Mouse (Mus musculus) limb, embryonic 11.5 days (tissue): ENCODE measurements around the gene Cst13. TPM values are rescaled to one million over a fixed set of nuclear protein-coding genes. Genes with fewer than 3 reads are reported as not detected.
"Not testable (repeated sequence)": the region's sequence is repeated elsewhere in the genome, so short reads cannot be mapped to it uniquely, and the experiment has no call there.

ENCODE experiments used
- ATAC-seq: fragments of 200-750 bp; cut with Nextera tagmentation; 2 replicates; pipeline ENCODE4 v1.8.0; 2017; ENCODE audit warnings: low read depth; ENCODE audit not compliant: insufficient number of reproducible peaks, low FRiP score, low TSS enrichment
- DNase-seq: peaks from one replicate; pipeline ENCODE4 v3.0.0-alpha.2; 2015; ENCODE audit warnings: low spot score
- H3K27ac ChIP-seq: fragments of 300-500 bp; sonication (generic); replicated peaks from 2 replicates; pipeline ENCODE4 v1.5.1; 2014; ENCODE audit warnings: low read depth, mild to moderate bottlenecking, low read length
- H3K27me3 ChIP-seq: fragments of 300-500 bp; sonication (generic); 2 replicates; pipeline ENCODE4 v1.6.1; 2014; ENCODE audit warnings: mild to moderate bottlenecking, low read length, mixed read lengths; ENCODE audit not compliant: control insufficient read depth, insufficient read depth
- H3K36me3 ChIP-seq: fragments of 300-500 bp; sonication (generic); 2 replicates; pipeline ENCODE4 v1.6.1; 2014; ENCODE audit warnings: mild to moderate bottlenecking, low read length, moderate library complexity, mixed read lengths; ENCODE audit not compliant: control insufficient read depth, insufficient read depth
- H3K4me1 ChIP-seq: fragments of 300-500 bp; sonication (generic); 2 replicates; pipeline ENCODE4 v1.6.1; 2014; ENCODE audit warnings: low read length, mixed read lengths; ENCODE audit not compliant: control insufficient read depth, insufficient read depth
- H3K4me2 ChIP-seq: fragments of 300-500 bp; sonication (generic); 2 replicates; pipeline ENCODE4 v1.6.1; 2014; ENCODE audit warnings: low read depth, mild to moderate bottlenecking, moderate library complexity; ENCODE audit not compliant: severe bottlenecking
- H3K4me3 ChIP-seq: fragments of 300-500 bp; sonication (generic); 2 replicates; pipeline ENCODE4 v1.5.1; 2014; ENCODE audit warnings: low read depth, low read length
- H3K9ac ChIP-seq: fragments of 300-500 bp; sonication (generic); 2 replicates; pipeline ENCODE4 v1.6.1; 2014; ENCODE audit warnings: mild to moderate bottlenecking, low read length
- H3K9me3 ChIP-seq: fragments of 300-500 bp; sonication (generic); 2 replicates; pipeline ENCODE4 v1.6.1; 2016; ENCODE audit warnings: low read length; ENCODE audit not compliant: control insufficient read depth
- WGBS: fragments of 180-500 bp; shearing (Covaris S2); extraction: QIAGEN DNeasy Blood & Tissue Kit; methylation state at CpG from one replicate; pipeline ENCODE4 v1.1.7; 2014; 5-methylcytosine and 5-hydroxymethylcytosine counted together
- polyA plus RNA-seq: library from polyadenylated mRNA; unstranded; fragments of >200 nt; fragmentation: Nextera tagmentation; extraction: Ambion mirVana; gene quantifications from 2 replicates; pipeline ENCODE4 v1.2.1, GENCODE M21; 2014

The Cst13 gene
- not detected in 2 replicates for polyA plus RNA-seq

DNA sequence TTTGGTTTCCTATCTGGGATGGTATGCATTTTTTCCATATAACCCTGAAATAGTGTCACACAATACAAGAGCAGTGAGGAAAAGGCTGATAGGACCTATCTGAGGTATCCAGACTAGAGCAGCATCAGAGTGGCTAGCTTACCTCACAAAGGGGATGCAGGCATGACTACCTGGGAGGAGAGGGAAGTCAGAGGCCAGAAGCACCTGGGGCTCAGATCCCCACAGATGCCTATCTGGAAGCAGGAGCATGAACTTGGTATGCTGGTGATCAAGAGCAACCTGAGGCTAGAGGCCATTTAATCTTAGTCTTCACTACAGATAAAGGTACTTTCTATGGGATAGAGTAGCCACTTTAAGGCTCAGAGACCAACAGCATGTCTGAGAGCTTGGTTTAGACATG is at the start of gene Cst13:
Gene Cst13 (plus strand): TSS at position 173 of the 400 bp plus-strand sequence.
- no peaks in the 10 kb centered on the region for H3K4me1 ChIP-seq
- no peak for DNase-seq
- H3K27me3 ChIP-seq = no peaks in the 10 kb centered on the region
- H3K9ac ChIP-seq = no peak within 1 kb of the TSS
- H3K4me2 ChIP-seq = no peak within 1 kb of the TSS
- no peaks in the 10 kb centered on the region for H3K9me3 ChIP-seq
- no peak within 1 kb of the TSS for H3K27ac ChIP-seq
- no peak for ATAC-seq
- H3K4me3 ChIP-seq = no peak within 1 kb of the TSS
- no peaks in the 10 kb centered on the region for H3K36me3 ChIP-seq

DNA sequence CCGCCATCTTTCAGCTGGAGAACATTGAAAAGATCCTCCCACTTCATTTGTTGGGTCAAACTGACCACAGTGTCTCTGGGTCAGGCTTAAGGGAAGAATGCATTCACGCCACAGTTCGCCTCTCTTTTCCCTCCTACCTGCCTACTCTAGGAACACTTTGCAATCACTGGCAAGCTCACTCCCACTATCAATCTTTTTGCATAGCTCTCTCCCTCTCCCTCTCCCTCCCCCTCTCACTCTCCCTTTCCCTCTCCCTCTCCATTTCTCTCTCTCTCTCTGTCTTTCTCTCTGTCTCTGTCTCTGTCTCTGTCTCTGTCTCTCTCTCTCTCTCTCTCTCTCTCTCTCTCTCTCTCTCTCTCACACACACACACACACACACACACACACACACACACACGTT is 48.5 kb upstream of the Cst13 start, which contains the start of gene Cst11:
Gene Cst11 (minus strand): TSS at position 101 of the 400 bp plus-strand sequence.
- WGBS = 88% methylated on average over 4 of the region's 4 CpGs
- not testable (repeated sequence) for DNase-seq, H3K4me1 ChIP-seq, H3K4me2 ChIP-seq, H3K27ac ChIP-seq, H3K4me3 ChIP-seq, H3K9ac ChIP-seq, H3K36me3 ChIP-seq, H3K9me3 ChIP-seq, H3K27me3 ChIP-seq, ATAC-seq

DNA sequence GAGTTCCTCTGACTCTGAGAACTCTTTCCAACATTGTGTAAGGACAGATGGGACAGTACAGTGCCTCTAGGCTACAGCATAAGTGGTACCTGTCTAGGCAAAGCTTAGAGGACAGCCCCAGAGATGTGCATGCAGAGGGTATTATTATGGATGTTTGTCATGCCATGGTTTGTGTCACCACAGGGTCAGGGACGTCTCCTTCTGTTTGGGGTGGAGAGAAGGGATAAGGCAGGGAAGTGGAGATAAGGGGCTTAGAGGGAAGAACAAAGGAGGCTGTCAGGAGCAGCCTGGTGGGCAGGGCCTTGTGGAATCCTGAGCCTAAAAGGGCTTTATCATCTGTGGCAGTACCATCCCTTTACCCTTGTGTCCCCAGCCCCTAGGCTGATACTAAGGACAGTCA is 38.2 kb upstream of the Cst13 start, which contains the start of gene 8030411F24Rik:
Gene 8030411F24Rik (plus strand): TSS at position 301 of the 400 bp plus-strand sequence.
- no peak within 1 kb of the TSS for H3K4me3 ChIP-seq
- no peaks in the 10 kb centered on the region for H3K4me1 ChIP-seq
- no peak within 1 kb of the TSS for H3K9ac ChIP-seq
- 22% methylated on average over 1 of the region's 1 CpGs for WGBS
- H3K4me2 ChIP-seq = no peak within 1 kb of the TSS
- H3K27me3 ChIP-seq = no peaks in the 10 kb centered on the region
- H3K36me3 ChIP-seq = no peaks in the 10 kb centered on the region
- H3K27ac ChIP-seq = no peak within 1 kb of the TSS
- no peaks in the 10 kb centered on the region for H3K9me3 ChIP-seq
- ATAC-seq = no peak; the same call in 1 of the 2 replicates
- no peak for DNase-seq

DNA sequence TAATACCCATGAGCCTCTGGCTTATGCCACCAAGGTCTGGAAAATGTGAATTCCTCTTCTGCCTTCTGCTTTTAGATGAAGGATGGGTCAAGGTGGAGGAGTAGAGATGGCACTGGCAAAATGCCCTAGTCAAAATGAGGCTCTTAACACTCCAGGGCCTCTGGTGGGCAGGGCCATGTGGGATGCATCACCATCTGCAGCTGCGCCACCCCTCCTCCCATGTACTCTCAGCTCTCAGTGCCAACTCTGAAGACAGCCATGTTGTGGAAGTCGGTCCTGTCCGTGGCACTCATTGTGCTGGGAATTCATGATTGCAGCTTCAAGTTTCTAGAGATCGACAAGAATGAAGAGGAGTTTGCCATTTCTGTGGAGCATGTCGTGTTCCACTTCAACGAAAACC is 30.7 kb upstream of the Cst13 start, which contains the start of gene Cst12:
Gene Cst12 (plus strand): TSS at position 220 of the 400 bp plus-strand sequence.
- Histone ChIP-seq H3K9me3 (no peaks in the 10 kb centered on the region), H3K4me1 (no peaks in the 10 kb centered on the region), H3K4me2 (no peak within 1 kb of the TSS), H3K27me3 (no peaks in the 10 kb centered on the region), H3K9ac (no peak within 1 kb of the TSS), H3K27ac (no peak within 1 kb of the TSS), H3K4me3 (no peak within 1 kb of the TSS), H3K36me3 (no peaks in the 10 kb centered on the region)
- DNase-seq (no peak), ATAC-seq (no peak)
- 90% methylated on average over 6 of the region's 6 CpGs for WGBS

DNA sequence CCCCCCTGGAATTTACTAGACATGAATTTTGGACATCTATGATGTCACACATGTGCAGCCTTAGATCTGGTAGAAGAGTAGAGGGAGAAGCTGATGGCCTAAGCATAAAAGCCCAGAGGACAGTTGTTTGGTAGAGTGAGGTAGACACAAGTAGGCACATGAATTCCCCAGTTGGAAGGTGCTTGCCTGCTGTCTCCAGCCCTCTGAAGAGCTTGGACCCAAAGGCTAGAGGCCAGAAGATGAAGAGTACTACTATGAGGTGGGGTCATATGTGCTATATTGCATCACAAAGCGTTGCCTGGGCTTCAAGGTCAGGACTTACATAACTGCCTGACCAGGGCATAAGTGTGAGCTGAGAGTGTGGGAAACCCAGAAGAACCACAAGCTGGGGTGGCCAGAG is 21.4 kb upstream of the Cst13 start, which contains the start of gene Cst8:
Gene Cst8 (plus strand): TSS at position 301 of the 400 bp plus-strand sequence.
- Histone ChIP-seq H3K4me2 (no peak within 1 kb of the TSS), H3K4me1 (no peaks in the 10 kb centered on the region)
- no peak for DNase-seq

DNA sequence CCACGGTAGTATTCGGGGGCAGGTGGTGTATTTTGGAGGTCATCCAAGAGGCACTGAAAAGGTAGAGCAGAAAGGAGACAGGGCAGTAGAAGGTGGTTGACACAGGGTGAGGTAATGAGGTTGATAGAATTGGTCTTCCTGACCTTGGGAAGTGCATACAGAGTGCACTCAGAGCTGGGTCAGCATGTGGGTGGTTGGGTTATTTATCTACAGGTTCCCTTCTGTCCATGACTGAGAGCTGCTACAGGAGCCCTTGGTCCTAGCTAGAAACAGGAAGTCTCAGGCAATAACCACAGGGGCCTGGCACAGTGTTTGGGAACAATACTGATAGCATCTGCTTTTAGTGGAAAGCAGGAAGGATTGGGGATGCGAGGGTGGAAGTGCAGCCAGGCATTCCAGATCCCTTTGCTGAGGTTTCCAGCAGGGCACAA is 18.4 kb upstream of the Cst13 start:
- no peak overlapping the region for H3K4me2 ChIP-seq
- H3K4me1 ChIP-seq = no peaks in the 10 kb centered on the region
- WGBS = 67% methylated on average over 3 of the region's 3 CpGs
- H3K27ac ChIP-seq = no peak overlapping the region
- no peaks in the 10 kb centered on the region for H3K36me3 ChIP-seq
- H3K9ac ChIP-seq = no peak overlapping the region
- H3K4me3 ChIP-seq = no peak overlapping the region
- no peak for ATAC-seq
- H3K27me3 ChIP-seq = no peaks in the 10 kb centered on the region
- DNase-seq = no peak
- H3K9me3 ChIP-seq = no peaks in the 10 kb centered on the region

More for the DNA sequence above, 21.4 kb upstream of the Cst13 start, which contains the start of gene Cst8:
- ATAC-seq = no peak
- Histone ChIP-seq H3K4me3 (no peak within 1 kb of the TSS), H3K9me3 (no peaks in the 10 kb centered on the region), H3K27me3 (no peaks in the 10 kb centered on the region), H3K9ac (no peak within 1 kb of the TSS), H3K27ac (no peak within 1 kb of the TSS), H3K36me3 (no peaks in the 10 kb centered on the region)
- WGBS = 90% methylated on average over 1 of the region's 1 CpGs

DNA sequence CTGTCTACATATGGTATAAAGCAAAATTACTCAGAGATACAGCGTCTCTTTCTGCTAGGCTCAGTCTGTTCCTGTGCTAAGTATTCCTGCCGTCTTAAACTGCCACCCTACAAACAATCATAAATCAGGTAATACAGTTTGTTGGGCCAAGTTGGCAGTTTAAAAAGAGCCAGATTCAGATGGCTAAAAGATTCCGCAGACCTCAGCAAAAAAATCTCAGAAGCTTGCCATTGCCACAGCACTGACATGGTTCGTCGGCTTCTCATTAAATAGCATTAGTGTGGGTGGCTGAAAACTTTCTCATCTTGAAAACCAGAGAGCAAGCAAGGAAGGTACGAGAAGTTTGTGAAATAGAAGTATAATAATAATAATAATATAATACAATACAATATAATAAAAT is 13.2 kb upstream of the Cst13 start:
- WGBS = 69% methylated on average over 6 of the region's 6 CpGs
- Histone ChIP-seq H3K4me1 (no peaks in the 10 kb centered on the region), H3K9me3 (no peaks in the 10 kb centered on the region), H3K36me3 (no peaks in the 10 kb centered on the region), H3K27me3 (no peaks in the 10 kb centered on the region), H3K27ac (no peak overlapping the region), H3K9ac (no peak overlapping the region), H3K4me2 (no peak overlapping the region), H3K4me3 (no peak overlapping the region)
- DNase-seq = no peak
- no peak; the same call in 1 of the 2 replicates for ATAC-seq

DNA sequence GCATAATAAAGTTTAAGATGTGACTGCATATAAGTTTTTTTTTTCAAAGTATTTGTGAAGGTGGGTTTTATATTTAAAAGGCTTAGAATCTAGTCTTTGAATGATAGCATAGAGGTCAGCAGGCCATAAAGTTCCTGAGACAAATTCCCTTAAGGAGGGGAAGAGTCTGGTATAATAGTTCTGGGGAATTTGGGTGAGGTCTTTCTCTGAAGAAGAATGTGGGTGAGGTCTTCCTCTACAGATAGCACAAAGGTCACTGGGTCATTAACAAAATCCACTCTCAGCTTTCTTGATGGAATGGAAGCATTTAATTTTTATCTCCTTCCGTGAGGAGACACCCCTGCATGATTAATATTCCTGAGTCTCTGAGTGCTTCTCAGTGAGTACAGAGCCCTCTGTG is 6.1 kb downstream of the Cst13 start:
- H3K4me3 ChIP-seq = no peak overlapping the region
- DNase-seq (no peak), ATAC-seq (no peak)
- H3K27ac ChIP-seq = no peak overlapping the region
- H3K9ac ChIP-seq = no peak overlapping the region
- H3K4me2 ChIP-seq = no peak overlapping the region
- 62% methylated on average over 1 of the region's 1 CpGs for WGBS
- H3K4me1 ChIP-seq = no peaks in the 10 kb centered on the region
- H3K36me3 ChIP-seq = no peaks in the 10 kb centered on the region
- no peaks in the 10 kb centered on the region for H3K9me3 ChIP-seq
- no peaks in the 10 kb centered on the region for H3K27me3 ChIP-seq

DNA sequence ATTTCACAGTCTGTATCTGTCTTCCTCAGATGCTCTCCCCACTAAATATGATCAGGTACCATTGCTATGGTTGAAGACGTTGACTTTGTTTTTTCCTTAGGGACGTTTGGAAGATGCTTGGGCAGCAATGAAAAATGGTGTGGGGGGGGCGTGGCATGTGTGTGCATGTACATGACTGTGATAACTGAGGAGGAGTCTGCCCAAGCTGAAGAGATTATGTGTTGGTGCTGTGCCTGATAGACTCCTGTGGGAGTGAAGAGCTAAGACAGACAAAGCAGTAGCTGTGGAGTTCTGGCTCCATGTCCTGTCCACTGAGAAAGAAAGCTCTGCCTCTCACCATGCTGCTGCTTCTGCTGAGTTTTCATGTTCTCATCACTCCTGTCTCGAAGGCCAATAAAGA is 15.0 kb downstream of the Cst13 start, which contains the start of gene Cst9:
Gene Cst9 (plus strand): TSS at position 236 of the 400 bp plus-strand sequence.
- no peak within 1 kb of the TSS for H3K9ac ChIP-seq
- 75% methylated on average over 4 of the region's 4 CpGs for WGBS
- DNase-seq = no peak
- H3K4me3 ChIP-seq = no peak within 1 kb of the TSS
- H3K4me2 ChIP-seq = no peak within 1 kb of the TSS
- no peaks in the 10 kb centered on the region for H3K27me3 ChIP-seq
- H3K9me3 ChIP-seq = no peaks in the 10 kb centered on the region
- no peaks in the 10 kb centered on the region for H3K36me3 ChIP-seq
- no peaks in the 10 kb centered on the region for H3K4me1 ChIP-seq
- no peak within 1 kb of the TSS for H3K27ac ChIP-seq
- ATAC-seq = no peak
